Mouse (Mus musculus): ENCODE results near the gene Kars.

The Kars gene

GRCm38 (mm10) chr8:111982116-111982515, 29.0 kb downstream of the Kars start:
- DNase-seq (ENCODE audit: low spot score in 2 of 2) = peak in 1 of 2 experiments; percentile 26

- no peak for DNase-seq (ENCODE audit: low spot score in 2 of 2)
Observed at GRCm38 (mm10) chr8:111978147-111978546, 33.0 kb downstream of the Kars start.

GRCm38 (mm10) chr8:111976326-111976725, 34.8 kb downstream of the Kars start:
- DNase-seq (ENCODE audit: low spot score in 2 of 2) = peak; percentile 36 to 48

- DNase-seq (ENCODE audit: low spot score in 2 of 2) = no peak
Observed at GRCm38 (mm10) chr8:111975706-111976105, 35.4 kb downstream of the Kars start.

GRCm38 (mm10) chr8:111974138-111974537, 37.0 kb downstream of the Kars start:
- no peak for DNase-seq (ENCODE audit: low spot score in 2 of 2)

DNA sequence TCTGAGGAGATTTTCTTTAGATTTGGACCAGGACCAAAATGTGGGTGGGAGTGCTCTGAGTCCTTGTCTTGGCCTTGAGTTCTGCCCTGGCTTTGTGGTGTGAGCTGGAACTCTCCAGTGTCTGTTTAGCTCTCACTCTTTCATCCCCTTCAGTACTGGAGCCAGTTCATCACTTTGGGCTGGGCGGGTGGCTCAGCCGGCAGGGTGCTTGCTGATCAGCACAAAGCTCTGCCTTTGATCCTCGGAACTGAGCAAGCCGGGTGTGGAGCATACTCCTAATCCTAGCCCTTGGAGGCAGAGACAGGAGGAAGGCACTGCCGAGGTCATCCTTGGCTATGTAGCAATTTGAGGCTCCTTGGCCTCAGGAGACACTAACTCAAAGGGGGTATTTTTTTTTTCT, 42.1 kb downstream of the Kars start:
- no peak for DNase-seq (ENCODE audit: low spot score in 2 of 2)

DNA sequence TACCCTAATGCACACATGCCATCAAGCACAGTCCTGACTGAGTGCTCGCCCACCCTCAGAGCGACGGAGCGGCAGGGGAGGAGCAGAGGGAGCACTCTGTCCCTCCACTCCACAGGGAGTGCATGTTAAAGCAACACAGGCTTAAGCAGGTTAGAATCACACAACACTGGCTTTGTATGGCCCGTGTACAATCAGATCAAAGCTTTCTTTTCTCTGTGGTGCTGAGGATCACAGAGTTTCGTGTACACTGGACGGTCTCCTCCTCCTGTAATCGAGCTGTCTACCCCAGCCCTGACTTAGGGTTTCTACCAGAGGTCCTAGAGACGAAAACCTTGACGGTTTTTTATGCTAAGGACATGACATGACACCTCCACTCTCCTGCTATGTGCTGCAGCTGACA, 42.6 kb downstream of the Kars start:
- DNase-seq (ENCODE audit: low spot score in 2 of 2) = no peak

DNA sequence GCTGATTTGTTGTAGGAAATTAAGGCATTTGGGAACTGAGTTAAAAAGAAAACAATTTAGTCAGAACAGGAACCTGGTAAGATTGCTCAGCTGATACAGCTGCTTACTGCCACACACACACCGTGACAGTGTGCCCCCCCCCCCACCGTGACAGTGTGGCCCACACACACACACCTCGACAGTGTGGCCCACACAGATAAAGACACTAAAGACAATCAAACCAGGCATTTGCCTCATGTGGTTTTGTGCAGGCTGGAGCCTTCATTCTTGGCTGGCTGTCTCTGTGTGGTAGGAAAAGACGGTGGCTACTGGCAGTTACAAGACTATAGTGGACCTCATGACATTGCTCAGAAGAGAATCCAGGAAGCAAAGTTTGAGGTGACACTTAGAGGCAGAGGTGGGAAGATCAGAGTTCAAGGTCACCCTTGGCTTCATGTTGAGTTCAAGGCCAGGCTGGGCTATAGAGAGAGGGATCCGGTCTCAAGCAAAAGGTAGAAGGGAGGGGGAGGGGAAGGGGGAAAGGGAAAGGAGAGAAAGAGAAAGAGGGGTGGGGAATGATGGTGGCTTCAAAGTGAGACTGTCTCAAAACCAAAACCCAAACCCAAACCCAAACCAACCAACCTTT, 43.8 kb downstream of the Kars start:
- DNase-seq (ENCODE audit: low spot score in 2 of 2) = no peak

DNA sequence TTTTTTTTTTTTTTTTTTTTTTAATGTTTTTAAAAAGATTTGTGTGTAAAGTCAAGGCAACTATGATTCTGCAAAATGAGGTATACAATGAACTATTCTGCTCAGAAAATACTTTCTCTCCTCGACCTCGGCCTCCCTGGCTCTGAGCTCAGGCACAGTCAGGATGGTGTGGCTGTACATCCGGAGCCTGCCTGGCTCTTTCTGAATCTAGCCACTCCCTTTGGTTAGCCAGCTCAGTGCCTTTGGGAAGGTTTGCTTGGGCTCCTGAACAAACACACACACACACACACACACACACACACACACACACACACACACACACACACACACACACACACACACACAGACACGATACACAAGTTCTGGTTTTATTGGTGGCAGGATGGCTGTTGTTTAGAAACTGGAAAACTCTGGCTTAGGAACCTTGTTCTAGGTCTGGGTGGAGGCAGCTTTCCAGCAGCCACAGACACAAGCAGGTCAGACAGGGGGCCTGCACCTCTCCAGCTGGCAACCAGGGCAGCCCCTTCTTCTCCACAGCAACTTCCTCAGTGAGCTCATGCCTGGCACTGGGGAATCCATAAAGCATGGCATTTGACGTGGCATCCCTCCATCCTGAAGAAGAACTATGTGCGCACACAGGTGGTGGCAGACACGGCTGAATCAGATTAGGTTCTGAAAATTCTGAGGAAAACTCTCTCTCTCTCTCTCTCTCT, 46.1 kb downstream of the Kars start:
- no peak for DNase-seq (ENCODE audit: low spot score in 2 of 2)

GRCm38 (mm10) chr8:111964351-111964750, 46.8 kb downstream of the Kars start:
- DNase-seq (ENCODE audit: low spot score in 2 of 2) = no peak

GRCm38 (mm10) chr8:111963546-111963945, 47.6 kb downstream of the Kars start:
- DNase-seq (ENCODE audit: low spot score in 2 of 2) = no peak

- no peak for DNase-seq (ENCODE audit: low spot score in 2 of 2)
Observed at GRCm38 (mm10) chr8:111963091-111963490, 48.0 kb downstream of the Kars start.

DNA sequence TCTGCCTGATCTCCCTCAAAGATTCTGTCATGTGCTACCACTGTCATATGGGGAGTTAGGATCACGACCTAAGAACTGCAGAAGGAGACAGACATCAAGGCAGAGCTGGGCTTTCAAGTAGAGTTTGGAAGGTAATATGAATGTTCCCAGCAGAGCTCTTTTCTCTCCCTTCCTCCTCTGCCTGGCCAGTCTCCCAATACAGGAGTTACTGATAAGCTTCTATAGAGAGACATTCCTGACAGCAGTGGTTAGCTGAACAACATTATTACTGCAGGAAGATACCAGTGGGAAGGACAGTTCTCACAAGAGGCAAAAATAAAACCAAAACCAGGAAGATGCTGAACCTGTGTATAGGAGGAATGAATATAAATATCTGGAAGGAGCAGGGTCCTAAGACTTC, 48.5 kb downstream of the Kars start:
- DNase-seq (ENCODE audit: low spot score in 2 of 2) = no peak

GRCm38 (mm10) chr8:111961330-111961729, 49.8 kb downstream of the Kars start:
- DNase-seq (ENCODE audit: low spot score in 2 of 2) = no peak

GRCm38 (mm10) chr8:111960591-111961321, 50.4 kb downstream of the Kars start:
- no peak for DNase-seq (ENCODE audit: low spot score in 2 of 2)

DNA sequence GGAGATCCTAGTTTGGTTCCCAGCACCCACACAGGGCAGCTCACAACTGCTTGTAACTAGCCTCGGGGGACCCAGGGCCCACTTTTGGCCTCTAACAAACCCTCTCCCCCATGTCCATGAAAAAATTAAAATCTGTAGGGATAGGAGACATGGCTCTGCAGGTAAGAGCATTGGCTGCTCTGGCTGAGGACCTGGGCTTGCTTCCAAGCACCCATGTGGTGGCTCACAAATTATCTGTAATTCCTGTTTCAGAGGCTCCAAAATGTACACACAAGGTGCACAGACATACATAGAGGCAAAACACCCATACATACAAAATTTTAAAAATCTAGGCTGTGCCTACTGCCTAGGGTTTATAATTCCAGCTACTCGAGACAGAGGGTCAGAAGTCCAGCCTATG, 53.9 kb downstream of the Kars start:
- no peak for DNase-seq (ENCODE audit: low spot score in 2 of 2)

GRCm38 (mm10) chr8:111955879-111956278, 55.2 kb downstream of the Kars start:
- no peak for DNase-seq (ENCODE audit: low spot score in 2 of 2)

- DNase-seq (ENCODE audit: low spot score in 2 of 2) = no peak
Observed at GRCm38 (mm10) chr8:111954844-111955594, 56.1 kb downstream of the Kars start.

DNA sequence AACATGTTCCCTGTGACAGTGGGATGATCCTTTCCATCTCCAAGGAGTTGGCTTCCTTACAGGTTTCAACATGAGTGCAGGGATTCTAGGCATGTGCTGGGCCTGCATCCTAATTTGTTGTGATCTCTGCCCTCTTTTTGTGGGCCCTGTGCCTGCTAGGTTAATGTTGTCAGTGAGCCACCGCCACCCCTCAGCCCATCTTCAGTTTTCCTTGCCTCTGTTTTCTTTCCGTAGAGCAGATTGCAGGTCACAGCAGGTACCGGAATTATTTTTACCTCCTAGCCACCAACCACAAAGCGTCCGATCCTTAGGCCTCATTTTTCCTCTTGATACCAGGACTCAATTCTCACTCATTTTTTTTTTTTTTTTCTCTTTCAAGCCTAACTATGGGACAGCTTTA, 59.2 kb downstream of the Kars start:
- no peak for DNase-seq (ENCODE audit: low spot score in 2 of 2)

DNA sequence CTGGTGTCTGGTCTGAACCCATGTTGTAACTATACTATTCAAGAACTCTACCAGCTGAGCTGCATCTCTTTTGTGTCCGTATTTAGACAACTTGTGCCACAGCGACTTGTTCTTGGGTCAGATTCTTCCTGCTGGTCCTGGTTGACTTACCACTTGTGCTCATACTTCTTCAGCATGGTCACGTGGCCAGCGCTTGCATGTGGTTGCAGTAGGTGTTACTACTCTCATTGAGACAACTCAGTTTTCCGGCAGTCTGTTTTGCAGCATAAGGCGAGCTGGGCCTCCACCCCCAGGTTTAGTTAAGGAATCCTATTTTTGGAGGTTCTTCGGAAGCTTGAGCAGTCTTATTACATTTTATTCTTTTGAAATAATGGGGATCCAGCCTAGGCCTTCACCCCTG, 59.8 kb downstream of the Kars start:
- no peak for DNase-seq (ENCODE audit: low spot score in 2 of 2)

DNA sequence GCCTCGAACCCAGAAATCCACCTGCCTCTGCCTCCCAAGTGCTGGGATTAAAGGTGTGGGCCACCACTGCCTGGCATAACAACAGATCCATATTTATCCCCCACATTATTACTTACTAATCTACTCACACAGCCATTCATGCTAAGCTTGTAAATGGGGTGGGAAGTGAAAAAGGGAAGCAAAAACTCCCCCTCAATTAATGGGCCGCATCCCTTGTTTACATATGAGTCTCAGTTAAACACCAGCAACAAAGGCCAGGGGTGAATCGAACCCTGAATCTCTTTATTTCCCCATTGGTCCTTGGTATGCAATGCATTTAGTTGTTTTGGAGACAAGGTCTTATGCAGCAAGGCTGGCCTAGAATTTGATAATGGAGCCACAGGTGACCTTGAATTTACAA, 60.3 kb downstream of the Kars start:
- no peak for DNase-seq (ENCODE audit: low spot score in 2 of 2)

DNA sequence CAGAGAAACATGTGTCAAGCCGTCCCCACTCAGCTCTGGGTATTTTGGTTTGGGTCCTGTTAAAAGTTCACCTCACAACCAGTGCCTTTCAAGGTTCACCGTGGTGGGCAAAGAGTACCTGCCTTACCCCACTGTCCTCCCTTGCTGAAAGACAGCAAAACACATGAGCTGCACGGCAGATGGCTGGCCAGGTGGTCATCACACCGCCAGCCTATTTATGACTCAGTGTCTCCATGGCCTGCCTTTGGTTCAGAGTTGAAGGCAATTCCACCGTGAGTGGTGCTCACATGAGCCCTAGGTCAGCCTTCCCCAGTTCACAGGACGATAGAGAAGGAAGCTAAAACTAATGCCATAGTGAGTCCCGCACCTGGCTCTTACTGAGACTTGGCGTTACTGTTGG, 63.2 kb downstream of the Kars start:
- DNase-seq (ENCODE audit: low spot score in 2 of 2) = no peak
